Mouse (Mus musculus) limb, embryonic 11.5 days (tissue): ENCODE data around the gene Tmem181a. TPM values are rescaled to one million over a fixed set of nuclear protein-coding genes. Genes with fewer than 3 reads are reported as not detected.
"Not testable (repeated sequence)": the region's sequence is repeated elsewhere in the genome, so short reads cannot be mapped to it uniquely, and the experiment has no call there.

Experiments used
- ATAC-seq: fragments of 200-750 bp; cut with Nextera tagmentation; 2 replicates; pipeline ENCODE4 v1.8.0; 2017; ENCODE audit warnings: low read depth; ENCODE audit not compliant: insufficient number of reproducible peaks, low FRiP score, low TSS enrichment
- DNase-seq: peaks from one replicate; pipeline ENCODE4 v3.0.0-alpha.2; 2015; ENCODE audit warnings: low spot score
- H3K27ac ChIP-seq: fragments of 300-500 bp; sonication (generic); replicated peaks from 2 replicates; pipeline ENCODE4 v1.5.1; 2014; ENCODE audit warnings: low read depth, mild to moderate bottlenecking, low read length
- H3K27me3 ChIP-seq: fragments of 300-500 bp; sonication (generic); 2 replicates; pipeline ENCODE4 v1.6.1; 2014; ENCODE audit warnings: mild to moderate bottlenecking, low read length, mixed read lengths; ENCODE audit not compliant: control insufficient read depth, insufficient read depth
- H3K36me3 ChIP-seq: fragments of 300-500 bp; sonication (generic); 2 replicates; pipeline ENCODE4 v1.6.1; 2014; ENCODE audit warnings: mild to moderate bottlenecking, low read length, moderate library complexity, mixed read lengths; ENCODE audit not compliant: control insufficient read depth, insufficient read depth
- H3K4me1 ChIP-seq: fragments of 300-500 bp; sonication (generic); 2 replicates; pipeline ENCODE4 v1.6.1; 2014; ENCODE audit warnings: low read length, mixed read lengths; ENCODE audit not compliant: control insufficient read depth, insufficient read depth
- H3K4me2 ChIP-seq: fragments of 300-500 bp; sonication (generic); 2 replicates; pipeline ENCODE4 v1.6.1; 2014; ENCODE audit warnings: low read depth, mild to moderate bottlenecking, moderate library complexity; ENCODE audit not compliant: severe bottlenecking
- H3K4me3 ChIP-seq: fragments of 300-500 bp; sonication (generic); 2 replicates; pipeline ENCODE4 v1.5.1; 2014; ENCODE audit warnings: low read depth, low read length
- H3K9ac ChIP-seq: fragments of 300-500 bp; sonication (generic); 2 replicates; pipeline ENCODE4 v1.6.1; 2014; ENCODE audit warnings: mild to moderate bottlenecking, low read length
- H3K9me3 ChIP-seq: fragments of 300-500 bp; sonication (generic); 2 replicates; pipeline ENCODE4 v1.6.1; 2016; ENCODE audit warnings: low read length; ENCODE audit not compliant: control insufficient read depth
- WGBS: fragments of 180-500 bp; shearing (Covaris S2); extraction: QIAGEN DNeasy Blood & Tissue Kit; methylation state at CpG from one replicate; pipeline ENCODE4 v1.1.7; 2014; 5-methylcytosine and 5-hydroxymethylcytosine counted together
- polyA plus RNA-seq: library from polyadenylated mRNA; unstranded; fragments of >200 nt; fragmentation: Nextera tagmentation; extraction: Ambion mirVana; gene quantifications from 2 replicates; pipeline ENCODE4 v1.2.1, GENCODE M21; 2014

Tmem181a gene
- polyA plus RNA-seq: 25.5 and 28.5 TPM in 2 replicates

- H3K36me3 ChIP-seq, DNase-seq, H3K4me1 ChIP-seq, H3K9me3 ChIP-seq, H3K9ac ChIP-seq, H3K4me3 ChIP-seq, H3K27me3 ChIP-seq, H3K27ac ChIP-seq: not testable (repeated sequence)
- peak within 1 kb of the TSS; percentile 32 for H3K4me2 ChIP-seq
- WGBS: 0% methylated on average over 20 of the region's 51 CpGs
- 0 out of 2 replicates have a peak, but pooled peaks have one; percentile 57 for ATAC-seq
Observed at GRCm38 (mm10) chr17:6256400-6257069, at the start of gene Tmem181a. TSS of gene Tmem181a (plus strand) at chr17:6256860.

GRCm38 (mm10) chr17:6211721-6212120 is 44.9 kb upstream of the Tmem181a start:
- no peaks in the 10 kb centered on the region for H3K9me3 ChIP-seq
- H3K4me3 ChIP-seq: no peak overlapping the region
- 90% methylated on average over 1 of the region's 1 CpGs for WGBS
- no peak overlapping the region for H3K4me2 ChIP-seq
- H3K27ac ChIP-seq: no peak overlapping the region
- H3K4me1 ChIP-seq: no peaks in the 10 kb centered on the region
- no peaks in the 10 kb centered on the region for H3K27me3 ChIP-seq
- peaks cover 4% of the 10 kb centered on the region; the same call in 1 of the 2 replicates for H3K36me3 ChIP-seq
- ATAC-seq (no peak), DNase-seq (no peak)
- no peak overlapping the region for H3K9ac ChIP-seq

DNA sequence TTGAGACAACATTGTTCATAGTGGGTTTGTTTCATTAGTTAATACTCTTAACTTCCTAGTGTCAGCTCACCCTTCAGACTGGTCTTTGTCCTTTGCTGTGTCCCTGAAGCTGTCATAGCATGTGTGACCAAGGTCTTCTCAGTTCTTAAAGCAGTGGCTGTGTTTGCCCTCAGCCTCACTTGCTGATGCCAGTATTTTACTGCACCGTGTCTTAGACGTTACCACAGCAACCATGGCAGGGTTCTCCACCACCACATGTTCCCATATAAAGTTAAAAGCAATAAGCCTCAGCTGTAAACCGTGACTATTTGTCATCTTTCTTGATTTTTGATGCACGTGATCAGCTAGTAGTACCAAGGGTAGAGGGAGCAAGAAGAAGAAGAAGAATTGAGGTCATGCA is 41.0 kb upstream of the Tmem181a start:
- WGBS: 95% methylated on average over 4 of the region's 4 CpGs
- Histone ChIP-seq H3K27me3 (no peaks in the 10 kb centered on the region), H3K9me3 (no peaks in the 10 kb centered on the region), H3K4me3 (no peak overlapping the region), H3K36me3 (peaks cover 4% of the 10 kb centered on the region; the same call in 1 of the 2 replicates), H3K4me2 (no peak overlapping the region), H3K27ac (no peak overlapping the region), H3K4me1 (no peaks in the 10 kb centered on the region), H3K9ac (no peak overlapping the region)
- DNase-seq (no peak), ATAC-seq (no peak)

GRCm38 (mm10) chr17:6216514-6216913 is 40.1 kb upstream of the Tmem181a start:
- H3K4me3 ChIP-seq: no peak overlapping the region
- ATAC-seq: no peak
- peaks cover 4% of the 10 kb centered on the region; the same call in 1 of the 2 replicates for H3K36me3 ChIP-seq
- H3K27me3 ChIP-seq: no peaks in the 10 kb centered on the region
- H3K9me3 ChIP-seq: no peaks in the 10 kb centered on the region
- no peak overlapping the region for H3K27ac ChIP-seq
- no peak overlapping the region for H3K4me2 ChIP-seq
- no peak for DNase-seq
- no peaks in the 10 kb centered on the region for H3K4me1 ChIP-seq
- WGBS: 94% methylated on average over 10 of the region's 10 CpGs
- H3K9ac ChIP-seq: no peak overlapping the region

- not testable (repeated sequence) for H3K4me2 ChIP-seq
Observed at GRCm38 (mm10) chr17:6232633-6233032, 24.0 kb upstream of the Tmem181a start.

DNA sequence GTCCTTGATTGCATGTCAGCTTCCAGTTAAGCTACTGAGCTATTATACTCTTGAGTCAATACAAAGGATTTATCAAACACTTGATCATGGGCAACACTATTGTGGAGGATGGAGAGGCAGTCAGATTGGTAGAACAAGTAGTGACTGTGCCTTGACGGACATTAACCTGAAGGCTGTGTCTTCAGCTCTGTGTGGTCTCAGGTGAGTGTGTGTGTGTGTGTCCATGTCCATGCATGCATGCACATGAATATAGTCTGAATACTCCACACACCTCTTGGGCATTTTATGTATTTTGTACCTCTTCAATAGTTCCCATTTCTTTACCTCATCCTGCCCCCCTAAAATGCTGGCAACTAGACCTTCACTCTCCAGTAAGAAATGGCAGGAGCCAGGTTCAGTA is 5.4 kb upstream of the Tmem181a start:
- H3K9ac ChIP-seq, ATAC-seq, H3K27me3 ChIP-seq, H3K36me3 ChIP-seq, H3K27ac ChIP-seq, DNase-seq, H3K4me1 ChIP-seq, H3K9me3 ChIP-seq, H3K4me3 ChIP-seq, H3K4me2 ChIP-seq: not testable (repeated sequence)
- 82% methylated on average over 1 of the region's 1 CpGs for WGBS

More at GRCm38 (mm10) chr17:6232633-6233032, 24.0 kb upstream of the Tmem181a start:
- not testable (repeated sequence) for H3K9ac ChIP-seq, H3K36me3 ChIP-seq, H3K27ac ChIP-seq, H3K27me3 ChIP-seq, ATAC-seq, H3K4me1 ChIP-seq, H3K9me3 ChIP-seq, H3K4me3 ChIP-seq, DNase-seq
- no CpG with 5 or more reads among the region's 7 CpGs for WGBS

- H3K36me3 ChIP-seq, ATAC-seq, H3K4me3 ChIP-seq, DNase-seq, H3K27ac ChIP-seq, H3K27me3 ChIP-seq, H3K9me3 ChIP-seq, H3K4me1 ChIP-seq, H3K9ac ChIP-seq: not testable (repeated sequence)
- H3K4me2 ChIP-seq: peak overlapping the region; percentile 32; the same call in 1 of the 2 replicates
- WGBS: 5% methylated on average over 14 of the region's 20 CpGs
Observed at GRCm38 (mm10) chr17:6257070-6257456, 403 bp downstream of the Tmem181a start.

DNA sequence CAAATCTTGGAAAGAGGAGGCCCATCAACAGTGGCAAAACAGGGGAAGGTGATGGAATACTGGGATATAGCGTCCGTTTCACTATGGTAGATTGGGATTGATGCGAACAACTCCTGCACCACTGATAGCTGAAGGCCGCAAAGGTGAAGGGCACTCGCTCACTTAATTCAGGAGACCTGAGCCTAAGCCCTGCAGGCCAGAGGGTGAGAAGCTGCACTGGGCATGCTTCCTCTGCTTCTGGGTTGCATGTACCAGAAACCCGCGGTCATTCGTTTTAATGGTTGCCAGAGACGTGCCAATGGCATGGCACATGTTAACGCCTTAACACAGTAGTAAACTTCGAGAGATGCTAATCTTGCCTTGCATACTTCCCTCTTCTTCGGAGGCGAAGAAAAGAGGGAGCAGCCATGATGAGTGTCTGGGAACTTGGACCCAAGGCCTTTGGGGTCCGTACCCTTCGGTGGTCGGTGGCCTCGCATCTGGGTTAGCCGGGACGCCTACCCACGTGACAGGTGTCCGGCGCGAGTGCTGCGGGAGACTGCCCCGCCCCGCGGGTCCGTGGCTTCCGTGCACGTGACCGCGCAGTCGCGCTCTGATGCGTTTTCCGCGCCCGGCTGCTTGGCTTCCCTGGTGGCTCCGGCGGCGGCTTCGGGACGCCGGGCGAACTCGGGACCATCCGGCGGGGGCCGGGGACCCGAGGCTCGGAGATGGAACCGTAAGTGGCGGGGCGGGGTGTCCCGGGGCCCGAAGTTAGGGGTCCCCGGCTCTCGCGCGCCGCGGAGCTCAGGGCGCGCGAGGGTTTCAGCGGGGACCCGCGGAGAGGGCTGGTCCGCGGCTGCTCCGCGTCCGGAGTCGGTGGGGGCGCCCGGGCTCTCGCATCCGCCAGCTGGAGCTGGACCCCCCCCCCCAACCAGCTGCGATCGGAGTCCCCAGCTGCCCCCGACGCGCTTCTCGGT is 13.5 kb downstream of the Tmem181a start:
- Histone ChIP-seq H3K9ac (peak overlapping the region; percentile 47; the same call in 1 of the 2 replicates), H3K4me2 (peak overlapping the region; percentile 50), H3K4me3 (peak overlapping the region; percentile 43)
- not testable (repeated sequence) for H3K9me3 ChIP-seq, H3K36me3 ChIP-seq, H3K27me3 ChIP-seq, H3K4me1 ChIP-seq, H3K27ac ChIP-seq
- ATAC-seq: peak; percentile 87
- WGBS: 1% methylated on average over 34 of the region's 84 CpGs
- DNase-seq: peak; percentile 42
